Mouse (Mus musculus): Measurements from ENCODE around the gene Golga4.
A peak's percentile ranks its signal among the peaks of the same experiment; 100 is the strongest.

Golga4 gene

GRCm38 (mm10) chr9:118489579-118490019 lies 16.5 kb upstream of the Golga4 start:
- peak; percentile 71 for DNase-seq

- DNase-seq = no peak
These were observed 14.9 kb upstream of the Golga4 start for GRCm38 (mm10) chr9:118491195-118491594.

- DNase-seq = no peak
These were observed 13.0 kb upstream of the Golga4 start for GRCm38 (mm10) chr9:118492932-118493698.

GRCm38 (mm10) chr9:118494106-118494505 lies 12.0 kb upstream of the Golga4 start:
- no peak for DNase-seq

GRCm38 (mm10) chr9:118495933-118496332 lies 10.1 kb upstream of the Golga4 start:
- DNase-seq = no peak

- peak; percentile 30 for DNase-seq
These were observed 9.1 kb upstream of the Golga4 start for GRCm38 (mm10) chr9:118496952-118497351.

GRCm38 (mm10) chr9:118498061-118498460 lies 8.0 kb upstream of the Golga4 start:
- no peak for DNase-seq

- DNase-seq = no peak
These were observed 5.1 kb upstream of the Golga4 start for GRCm38 (mm10) chr9:118500963-118501362.

GRCm38 (mm10) chr9:118504656-118505055 lies 1.4 kb upstream of the Golga4 start:
- DNase-seq = no peak

GRCm38 (mm10) chr9:118506404-118507231 lies 551 bp downstream of the Golga4 start:
- peak; percentile 34 for DNase-seq

- no peak for DNase-seq
These were observed 1.5 kb downstream of the Golga4 start for GRCm38 (mm10) chr9:118507552-118507951.

GRCm38 (mm10) chr9:118508601-118509000 lies 2.5 kb downstream of the Golga4 start:
- DNase-seq = no peak

- DNase-seq = peak; percentile 24
These were observed 5.0 kb downstream of the Golga4 start for GRCm38 (mm10) chr9:118510941-118511690.

- peak; percentile 67 for DNase-seq
These were observed 6.7 kb downstream of the Golga4 start for GRCm38 (mm10) chr9:118512681-118513233.

- DNase-seq = no peak
These were observed 9.4 kb downstream of the Golga4 start for GRCm38 (mm10) chr9:118515476-118515875.

GRCm38 (mm10) chr9:118516162-118516561 lies 10.1 kb downstream of the Golga4 start:
- DNase-seq = no peak

GRCm38 (mm10) chr9:118517619-118518018 lies 11.6 kb downstream of the Golga4 start:
- no peak for DNase-seq

GRCm38 (mm10) chr9:118519101-118519500 lies 13.0 kb downstream of the Golga4 start:
- no peak for DNase-seq

- peak; percentile 27 for DNase-seq
These were observed 13.9 kb downstream of the Golga4 start for GRCm38 (mm10) chr9:118520011-118520410.

- DNase-seq = no peak
These were observed 14.8 kb downstream of the Golga4 start for GRCm38 (mm10) chr9:118520858-118521257.

- no peak for DNase-seq
These were observed 15.6 kb downstream of the Golga4 start for GRCm38 (mm10) chr9:118521659-118522058.

GRCm38 (mm10) chr9:118523738-118524137 lies 17.7 kb downstream of the Golga4 start:
- DNase-seq = no peak

- DNase-seq = no peak
These were observed 21.0 kb downstream of the Golga4 start for GRCm38 (mm10) chr9:118527056-118527455.

Data from lung, postnatal 36 days (tissue).